Mouse (Mus musculus) CD4-positive, CD25-positive, alpha-beta regulatory T cell, adult 4 months (primary cell): ENCODE measurements around the gene Zfp28. TPM values are rescaled to one million over a fixed set of nuclear protein-coding genes. Genes with fewer than 3 reads are reported as not detected.
A peak's percentile ranks its signal among the peaks of the same experiment; 100 is the strongest.
"Not testable (repeated sequence)": the region's sequence is repeated elsewhere in the genome, so short reads cannot be mapped to it uniquely, and the experiment has no call there.

ENCODE experiments used
- ATAC-seq: one replicate; pipeline ENCODE4 v1.8.0; 2017
- polyA plus RNA-seq, 2 experiments: library from polyadenylated mRNA; unstranded; fragments of 100-300 nt; shearing (Covaris generic); gene quantifications; one replicate each; pipeline ENCODE4 v1.2.1; 2017

The Zfp28 gene
- polyA plus RNA-seq, result 1 to 10 TPM; 4.0 to 5.5 TPM

- ATAC-seq, result peak; percentile 94
These were observed at the start of gene Zfp28 for GRCm38 (mm10) chr7:6383044-6383455. TSS of gene Zfp28 (plus strand) at chr7:6383295.

GRCm38 (mm10) chr7:6339865-6340264 lies 43.2 kb upstream of the Zfp28 start:
- no peak for ATAC-seq

- peak; percentile 79 for ATAC-seq
These were observed 39.5 kb upstream of the Zfp28 start, which contains the start of gene Gm3854 for GRCm38 (mm10) chr7:6343501-6344071. TSS of gene Gm3854 (plus strand) at chr7:6343759.

GRCm38 (mm10) chr7:6344124-6344523 lies 39.0 kb upstream of the Zfp28 start:
- ATAC-seq, result no peak

GRCm38 (mm10) chr7:6358121-6358520 lies 25.0 kb upstream of the Zfp28 start:
- no peak for ATAC-seq

- ATAC-seq, result no peak
These were observed 24.0 kb upstream of the Zfp28 start for GRCm38 (mm10) chr7:6358937-6359590.

- no peak for ATAC-seq
These were observed 22.5 kb upstream of the Zfp28 start for GRCm38 (mm10) chr7:6360477-6361060.

GRCm38 (mm10) chr7:6361756-6362155 lies 21.3 kb upstream of the Zfp28 start:
- ATAC-seq, result no peak

GRCm38 (mm10) chr7:6362268-6363046 lies 20.6 kb upstream of the Zfp28 start:
- ATAC-seq, result peak; percentile 77

- ATAC-seq, result peak; percentile 69
These were observed 20.0 kb upstream of the Zfp28 start, which contains the start of gene Zfp78 for GRCm38 (mm10) chr7:6363047-6363488. TSS of gene Zfp78 (plus strand) at chr7:6363280.

GRCm38 (mm10) chr7:6364761-6365160 lies 18.3 kb upstream of the Zfp28 start:
- no peak for ATAC-seq

GRCm38 (mm10) chr7:6367185-6367584 lies 15.9 kb upstream of the Zfp28 start:
- no peak for ATAC-seq

GRCm38 (mm10) chr7:6368146-6368545 lies 14.9 kb upstream of the Zfp28 start:
- not testable (repeated sequence) for ATAC-seq

GRCm38 (mm10) chr7:6369460-6369859 lies 13.6 kb upstream of the Zfp28 start:
- no peak for ATAC-seq

GRCm38 (mm10) chr7:6372993-6373392 lies 10.1 kb upstream of the Zfp28 start:
- no peak for ATAC-seq

GRCm38 (mm10) chr7:6378441-6378840 lies 4.7 kb upstream of the Zfp28 start:
- ATAC-seq, result no peak

GRCm38 (mm10) chr7:6381431-6381830 lies 1.7 kb upstream of the Zfp28 start:
- ATAC-seq, result no peak

- ATAC-seq, result no peak
These were observed 916 bp downstream of the Zfp28 start for GRCm38 (mm10) chr7:6384011-6384410.

- ATAC-seq, result no peak
These were observed 3.9 kb downstream of the Zfp28 start for GRCm38 (mm10) chr7:6386995-6387394.

GRCm38 (mm10) chr7:6388971-6389370 lies 5.9 kb downstream of the Zfp28 start:
- ATAC-seq, result no peak

- ATAC-seq, result no peak
These were observed 6.4 kb downstream of the Zfp28 start for GRCm38 (mm10) chr7:6389449-6389848.

GRCm38 (mm10) chr7:6397996-6398975 lies 15.2 kb downstream of the Zfp28 start, which contains the start of gene Smim17:
TSS of gene Smim17 (plus strand) at chr7:6398715.
- ATAC-seq, result peak; percentile 99
